Mouse (Mus musculus): ENCODE data around the gene Gpc6.

The Gpc6 gene

GRCm38 (mm10) chr14:117930105-117930847, 1005.2 kb downstream of the Gpc6 start:
- DNase-seq (ENCODE audit: low spot score), result no peak

DNA sequence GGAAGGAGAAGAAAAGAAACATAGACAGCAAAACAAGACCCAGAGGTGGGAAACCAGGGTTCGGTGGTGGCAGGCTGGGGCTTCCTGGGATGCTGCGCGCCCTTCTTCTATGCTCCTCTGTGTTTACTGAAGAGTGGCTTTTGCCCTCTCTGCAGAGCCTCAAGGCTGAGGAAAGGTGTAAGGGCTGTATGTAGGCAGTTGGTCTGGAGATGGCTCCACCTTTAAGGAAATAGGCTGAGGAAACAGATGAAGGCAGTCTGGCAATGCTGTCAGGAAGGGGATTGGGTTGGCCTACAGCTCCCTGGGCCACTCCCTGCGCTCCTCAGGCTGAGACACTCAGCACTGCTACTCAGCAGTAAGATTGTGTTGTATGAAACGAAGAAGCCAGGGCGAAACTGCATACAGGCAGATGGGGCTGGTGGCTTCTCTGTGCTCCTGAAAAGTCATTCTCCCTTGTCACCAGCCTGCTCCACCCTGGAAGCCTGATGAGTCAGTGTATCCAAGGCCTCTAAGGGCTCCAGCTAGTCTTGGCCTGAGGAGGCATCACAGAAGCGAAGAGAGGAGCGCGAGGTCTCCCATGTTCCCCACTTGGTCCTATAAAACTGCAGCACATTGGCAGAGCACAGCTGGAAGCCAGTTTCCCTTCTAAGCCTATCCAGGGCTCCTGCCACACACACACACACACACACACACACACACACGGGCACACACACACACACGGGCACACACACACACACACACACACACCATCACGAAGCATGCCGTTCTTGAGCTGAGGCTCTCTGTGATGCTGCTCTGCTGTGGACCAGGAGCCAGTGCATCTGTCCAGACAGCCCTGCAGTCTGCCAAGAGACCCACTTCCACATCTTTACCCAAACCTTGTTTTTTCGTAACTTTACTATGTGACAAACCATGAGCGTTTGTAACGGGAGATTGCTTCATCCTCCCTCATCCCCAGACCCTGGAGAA, 1006.0 kb downstream of the Gpc6 start:
- no peak for DNase-seq (ENCODE audit: low spot score)

DNA sequence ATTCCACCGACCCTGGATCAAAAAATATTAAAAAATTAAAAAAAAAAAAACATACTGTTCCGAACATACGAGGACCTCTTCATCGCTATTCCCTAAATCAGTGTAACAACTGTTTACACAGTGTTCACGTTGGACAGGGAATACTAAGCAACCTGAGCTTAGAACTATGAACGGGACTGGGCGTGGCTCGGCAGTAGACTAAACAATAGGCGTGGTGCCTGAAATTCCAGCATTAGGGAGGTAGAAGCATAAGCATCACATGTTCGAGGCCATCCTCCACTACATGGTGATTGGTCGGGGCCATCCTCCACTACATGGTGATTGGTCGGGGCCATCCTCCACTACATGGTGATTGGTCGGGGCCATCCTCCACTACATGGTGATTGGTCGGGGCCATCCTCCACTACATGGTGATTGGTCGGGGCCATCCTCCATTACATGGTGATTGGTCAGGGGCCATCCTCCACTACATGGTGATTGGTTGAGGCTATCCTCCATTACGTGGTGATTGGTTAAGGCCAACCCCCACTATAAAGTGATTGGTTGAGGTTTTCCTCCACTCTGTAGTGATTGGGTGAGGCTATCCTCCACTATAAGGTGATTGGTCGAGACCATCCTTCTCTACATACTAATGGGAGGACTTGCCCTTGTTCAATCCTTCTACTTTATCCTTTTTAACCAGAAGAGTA, 1007.2 kb downstream of the Gpc6 start:
- no peak for DNase-seq (ENCODE audit: low spot score)

DNA sequence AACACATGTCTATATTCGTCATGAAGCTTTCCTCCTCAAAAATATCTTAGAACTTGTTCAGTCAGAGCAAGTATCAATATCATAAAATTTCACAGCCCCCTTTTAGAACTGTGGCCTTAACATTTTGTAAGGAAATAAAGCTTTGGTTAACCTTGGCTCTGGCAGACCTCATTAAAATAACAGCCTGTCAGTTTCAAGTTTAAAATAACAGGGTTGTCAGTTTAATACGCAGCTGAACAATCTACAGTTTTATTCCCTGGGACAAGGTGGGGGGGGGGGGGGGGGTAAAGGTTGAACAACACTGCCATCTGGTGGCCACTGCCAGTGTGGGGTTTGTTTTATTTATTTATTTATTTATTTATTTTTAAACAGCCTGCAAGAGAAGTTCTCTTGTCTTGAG, 1013.4 kb downstream of the Gpc6 start:
- no peak for DNase-seq (ENCODE audit: low spot score)

GRCm38 (mm10) chr14:117939471-117939870, 1014.4 kb downstream of the Gpc6 start:
- no peak for DNase-seq (ENCODE audit: low spot score)

GRCm38 (mm10) chr14:117945920-117946503, 1020.9 kb downstream of the Gpc6 start:
- no peak for DNase-seq (ENCODE audit: low spot score)

DNA sequence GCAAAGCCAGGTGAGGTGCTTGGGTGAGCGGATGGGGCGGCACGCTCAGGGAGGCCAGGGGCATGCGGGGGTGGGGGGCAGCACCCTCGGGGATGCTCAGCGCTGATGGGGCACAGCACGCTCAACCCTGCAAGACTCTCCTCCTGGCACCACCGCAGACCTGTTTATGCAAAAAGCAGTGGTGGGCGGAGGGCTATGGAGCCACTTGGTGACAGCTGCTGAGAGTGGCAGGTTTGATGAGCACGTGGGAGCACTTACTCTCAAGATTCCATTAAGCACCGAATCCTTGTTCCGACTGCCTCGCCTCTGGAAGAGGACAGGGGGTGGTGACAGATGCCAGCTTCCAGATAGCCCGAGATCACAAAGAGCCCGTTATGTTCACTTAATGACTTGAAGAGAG, 1026.2 kb downstream of the Gpc6 start:
- DNase-seq (ENCODE audit: low spot score), result no peak

- no peak for DNase-seq (ENCODE audit: low spot score)
Measured at GRCm38 (mm10) chr14:117951686-117952085, 1026.6 kb downstream of the Gpc6 start.

GRCm38 (mm10) chr14:117956051-117956450, 1030.9 kb downstream of the Gpc6 start:
- no peak for DNase-seq (ENCODE audit: low spot score)

- DNase-seq (ENCODE audit: low spot score), result no peak
Measured at GRCm38 (mm10) chr14:117958389-117958788, 1033.3 kb downstream of the Gpc6 start.

- DNase-seq (ENCODE audit: low spot score), result no peak
Measured at GRCm38 (mm10) chr14:117961267-117961666, 1036.2 kb downstream of the Gpc6 start.

DNA sequence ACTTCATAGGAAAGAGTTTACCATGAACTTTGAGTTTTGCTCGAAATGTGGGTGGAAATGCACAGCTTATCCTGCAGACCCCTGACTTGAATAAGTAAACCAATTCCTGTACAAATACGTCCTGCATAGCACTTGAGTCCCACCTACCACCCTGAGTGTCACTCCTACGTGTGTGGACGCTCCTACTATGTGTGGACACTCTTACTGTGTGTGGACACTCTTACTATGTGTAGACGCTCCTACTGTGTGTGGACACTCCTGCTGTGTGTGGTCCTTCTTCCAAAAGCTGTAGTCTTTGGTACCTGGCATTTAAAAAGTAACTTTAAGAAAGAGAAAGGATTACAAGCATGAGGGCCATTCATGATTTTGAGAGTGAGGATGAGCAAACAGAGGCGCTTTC, 1036.7 kb downstream of the Gpc6 start:
- DNase-seq (ENCODE audit: low spot score), result no peak

DNA sequence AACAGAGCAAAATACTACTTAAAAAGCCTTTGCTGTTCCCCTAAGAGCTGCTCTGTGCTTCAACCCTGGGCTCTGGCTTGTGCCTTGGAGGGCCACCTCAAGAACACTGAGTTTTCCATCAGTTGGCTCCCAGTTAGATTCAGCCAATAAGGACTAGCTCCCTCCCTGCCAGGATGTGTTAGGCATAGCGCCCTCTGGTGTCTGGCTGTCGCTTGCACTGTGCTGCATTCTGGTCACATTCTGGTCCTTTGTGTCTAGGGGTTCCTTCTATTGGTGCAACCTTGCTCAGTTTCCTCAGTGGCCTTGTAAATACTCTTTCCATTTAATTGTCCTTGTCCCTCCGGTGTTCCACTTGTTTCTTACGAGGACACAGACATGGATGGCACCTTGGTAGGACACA, 1037.3 kb downstream of the Gpc6 start:
- no peak for DNase-seq (ENCODE audit: low spot score)

- DNase-seq (ENCODE audit: low spot score), result no peak
Measured at GRCm38 (mm10) chr14:117972576-117972975, 1047.5 kb downstream of the Gpc6 start.

- DNase-seq (ENCODE audit: low spot score), result no peak
Measured at GRCm38 (mm10) chr14:117981532-117981931, 1056.4 kb downstream of the Gpc6 start.

DNA sequence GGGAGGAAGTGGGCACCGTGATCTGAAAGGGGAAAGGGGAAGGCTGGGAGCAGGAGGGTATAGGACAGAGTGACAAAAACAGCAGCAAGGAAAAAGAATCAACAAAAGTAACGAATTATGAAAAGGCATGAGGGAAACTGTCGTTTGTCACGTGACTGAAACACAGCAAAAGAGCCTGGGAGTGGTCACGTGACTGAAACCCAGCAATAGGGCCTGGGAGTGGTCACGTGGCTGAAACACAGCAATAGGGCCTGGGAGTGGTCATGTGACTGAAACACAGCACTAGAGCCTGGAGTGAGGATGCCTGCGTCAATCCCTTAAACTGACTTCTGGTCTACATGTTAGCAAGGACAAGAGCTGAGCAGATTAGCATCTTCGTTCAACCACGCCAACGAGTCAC, 1063.3 kb downstream of the Gpc6 start:
- DNase-seq (ENCODE audit: low spot score), result no peak

DNA sequence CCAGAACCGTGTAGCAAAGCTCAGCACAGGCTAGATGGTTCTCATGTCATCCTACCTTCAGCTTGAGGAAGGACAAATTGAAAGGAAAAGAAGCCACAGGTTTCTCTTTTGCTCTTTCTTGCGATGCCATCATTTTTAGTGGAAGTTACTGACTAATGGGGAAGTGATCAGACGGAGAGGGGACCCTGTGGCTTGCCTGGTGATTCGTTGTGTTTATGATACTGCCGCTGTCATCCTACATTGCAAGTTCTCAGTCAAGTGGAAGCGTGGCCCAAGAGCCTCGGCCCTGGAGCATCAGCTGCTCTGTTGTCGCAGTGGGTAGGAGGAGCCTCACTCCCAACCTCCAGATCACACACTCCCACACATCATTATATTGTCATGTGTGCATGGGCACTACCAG, 1065.1 kb downstream of the Gpc6 start:
- no peak for DNase-seq (ENCODE audit: low spot score)

DNA sequence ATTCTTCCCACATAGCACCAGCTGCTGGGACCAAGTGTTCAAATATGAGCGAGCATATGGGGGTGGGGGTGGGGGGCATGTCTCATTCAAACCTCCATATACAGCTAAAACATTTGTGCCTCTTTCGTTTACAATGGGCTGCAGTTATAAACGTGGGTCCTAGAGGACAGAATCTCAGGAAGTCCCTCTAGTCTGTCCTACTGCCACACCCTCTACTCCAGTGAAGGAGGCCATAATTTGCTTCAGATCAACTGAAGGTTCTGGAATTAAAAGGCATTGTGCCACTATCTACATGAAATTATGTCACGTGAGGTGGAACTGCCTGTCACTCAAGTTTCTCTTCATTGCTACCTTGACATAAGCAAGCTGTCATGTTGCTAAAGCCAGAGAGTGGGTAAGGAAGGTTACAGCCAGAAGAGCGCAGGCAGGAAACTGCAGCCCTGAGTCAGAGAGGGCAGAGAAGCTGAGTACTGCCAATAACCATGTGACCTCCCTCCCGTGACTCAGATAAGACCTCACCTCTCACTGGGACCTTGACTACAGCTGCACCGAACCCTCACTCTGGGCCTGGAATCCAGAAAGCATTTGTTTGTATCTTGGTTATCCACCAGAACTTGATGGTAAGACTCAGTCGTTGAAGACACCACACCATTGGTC, 1067.6 kb downstream of the Gpc6 start:
- DNase-seq (ENCODE audit: low spot score), result no peak

- DNase-seq (ENCODE audit: low spot score), result no peak
Measured at GRCm38 (mm10) chr14:117993845-117994244, 1068.7 kb downstream of the Gpc6 start.

DNA sequence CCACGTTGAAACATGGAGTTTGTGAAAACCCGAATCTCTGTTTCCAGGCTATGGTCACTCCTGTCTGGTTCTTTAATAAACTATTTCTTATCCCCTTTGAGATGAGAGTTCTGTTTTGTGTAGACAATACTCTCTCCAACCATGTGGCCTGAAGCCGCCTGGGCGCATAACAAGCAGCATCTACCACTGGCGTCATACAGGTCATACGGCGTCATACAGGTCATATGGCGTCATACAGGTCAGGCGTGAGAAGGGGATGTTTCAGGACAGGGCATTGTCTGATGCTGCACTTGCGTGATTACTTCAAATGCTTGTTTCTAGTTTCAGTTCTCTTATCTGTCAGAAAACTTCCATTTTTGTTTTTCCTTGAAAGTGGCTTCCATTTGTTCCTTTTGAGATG, 1079.3 kb downstream of the Gpc6 start:
- DNase-seq (ENCODE audit: low spot score), result no peak

- DNase-seq (ENCODE audit: low spot score), result no peak
Measured at GRCm38 (mm10) chr14:118005697-118006096, 1080.6 kb downstream of the Gpc6 start.

- DNase-seq (ENCODE audit: low spot score), result no peak
Measured at GRCm38 (mm10) chr14:118009541-118009940, 1084.4 kb downstream of the Gpc6 start.

Measured in ovary, adult 18-20 months (tissue).